In the genomic region with DNA sequence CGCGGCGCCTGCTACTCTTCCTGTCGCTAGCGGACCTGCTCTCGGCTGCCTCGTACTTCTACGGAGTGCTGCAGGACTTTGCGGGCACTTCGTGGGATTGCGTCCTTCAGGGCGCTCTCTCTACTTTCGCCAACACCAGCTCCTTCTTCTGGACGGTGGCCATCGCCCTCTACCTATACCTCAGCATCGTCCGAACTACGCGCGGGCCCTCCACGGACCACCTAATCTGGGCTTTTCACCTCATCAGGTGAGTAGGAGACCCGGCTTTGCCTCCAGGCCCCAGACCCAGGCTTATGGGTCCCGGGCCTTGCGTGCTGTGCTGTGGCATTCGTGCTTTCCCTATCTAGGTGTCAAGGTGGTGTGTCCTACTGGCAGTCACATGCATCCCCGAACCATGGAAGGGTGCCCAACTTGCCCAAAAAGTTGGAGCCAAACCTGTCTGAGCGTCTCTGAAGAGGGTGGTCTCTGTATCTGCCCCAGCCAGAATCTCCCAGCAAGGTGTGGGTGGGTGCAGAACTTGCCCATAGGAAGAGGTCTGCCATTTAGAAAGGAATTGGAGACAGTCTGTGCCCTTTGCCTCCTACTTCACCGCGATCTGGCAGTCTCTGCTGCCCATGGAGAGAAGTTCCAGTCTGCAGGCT, we compare ENCODE assay signal across 8 mouse cellular contexts. TPM values are rescaled to one million over a fixed set of nuclear protein-coding genes. Genes with fewer than 3 reads are reported as not detected.
DNase-seq lines count a peak whose midpoint lies in the region; ATAC-seq and TF ChIP-seq lines count a peak whose summit lies in the region.

No protein-coding gene starts in this region.

- ATAC-seq in liver, embryonic 15.5 days (ENCODE audit: insufficient read depth): no peak

- no peaks in the 10 kb centered on the region; the same call in 1 of the 2 replicates for H3K27me3 ChIP-seq in thymus, adult 2 months (ENCODE audit: control insufficient read depth, insufficient read depth, low read length)
- peaks cover 45% of the 10 kb centered on the region for H3K27me3 ChIP-seq in liver, embryonic 15.5 days

- no peaks in the 10 kb centered on the region for H3K36me3 ChIP-seq in thymus, adult 2 months (ENCODE audit: control insufficient read depth, insufficient read depth, low read length)
- H3K36me3 ChIP-seq in liver, embryonic 15.5 days (replicated peaks): no peaks in the 10 kb centered on the region

- no peak for TF ChIP-seq CTCF in thymus, adult 2 months (IDR thresholded peaks at IDR 0.05; ENCODE audit: borderline replicate concordance, control insufficient read depth, extremely low read depth, insufficient read depth, low read length, poor library complexity)

- H3K4me2 ChIP-seq in liver, embryonic 15.5 days: peak overlapping the region; percentile 89

- WGBS in thymus, adult 2 months: 20% methylated on average over 29 of the region's 29 CpGs
- 17% methylated on average over 29 of the region's 29 CpGs for WGBS in liver, embryonic 15.5 days (ENCODE audit: insufficient replicate concordance)

- peaks cover 20% of the 10 kb centered on the region for H3K4me1 ChIP-seq in thymus, adult 2 months (replicated peaks; ENCODE audit: control insufficient read depth, insufficient read depth, low read length)
- peaks cover 15% of the 10 kb centered on the region for H3K4me1 ChIP-seq in liver, embryonic 15.5 days (replicated peaks)

- DNase-seq in cerebellum, adult 11-12 months: peak; percentile 59
- no peak for DNase-seq in cerebellum, adult 11 months
- no peak for DNase-seq in thymus, adult 2 months
- no peak for DNase-seq in thymus, adult 18-20 months
- no peak for DNase-seq in ovary, postnatal 10 days (ENCODE audit: low spot score)
- DNase-seq in adrenal gland, adult 2 months: no peak
- no peak for DNase-seq in ovary, postnatal 36 days (ENCODE audit: low spot score)

- H3K9me3 ChIP-seq in liver, embryonic 15.5 days (replicated peaks): no peaks in the 10 kb centered on the region

- H3K4me3 ChIP-seq in thymus, adult 2 months (ENCODE audit: control insufficient read depth, insufficient read depth, low read length): peak overlapping the region; percentile 47
- peak overlapping the region; percentile 59 for H3K4me3 ChIP-seq in liver, embryonic 15.5 days (replicated peaks)

- H3K27ac ChIP-seq in thymus, adult 2 months (ENCODE audit: control insufficient read depth, insufficient read depth, low read length): no peak overlapping the region
- 0 out of 2 replicates have a peak overlapping the region, but pooled peaks have one; percentile 24 for H3K27ac ChIP-seq in liver, embryonic 15.5 days (replicated peaks)

- TF ChIP-seq POLR2A in thymus, adult 2 months (IDR thresholded peaks at IDR 0.05; ENCODE audit: control insufficient read depth, extremely low read depth, insufficient read depth, low read length, poor library complexity): 0 out of 2 replicates have a peak, but pooled peaks have one; percentile 28

- H3K9ac ChIP-seq in liver, embryonic 15.5 days: peak overlapping the region; percentile 58

RNA-seq across cellular contexts. Expression of a gene that starts 0.8 kb away (rescaled TPM):
- 7.4 TPM in 2 replicates for polyA plus RNA-seq in thymus, adult 2 months (2012; rRNA removed)
- polyA plus RNA-seq in liver, embryonic 15.5 days (2015; fragmentation: Nextera tagmentation; extraction: Ambion mirVana): 0.31 and 0.44 TPM in 2 replicates
- 1 to 10 TPM; 1.0 to 2.0 TPM for total RNA-seq in adrenal gland, adult 2 months (2021)
- 1.9 and 2.2 TPM in 2 replicates for polyA plus RNA-seq in adrenal gland, adult 2 months (2012; rRNA removed)

RNA-seq across cellular contexts. Expression of a gene that starts 31.1 kb away (rescaled TPM):
- polyA plus RNA-seq in thymus, adult 2 months (2012; rRNA removed): 1.2 and 2.1 TPM in 2 replicates
- polyA plus RNA-seq in liver, embryonic 15.5 days (2015; fragmentation: Nextera tagmentation; extraction: Ambion mirVana): 0.21 and 0.30 TPM in 2 replicates
- 1 to 10 TPM in 1 of 2 experiments, under 1 TPM in 1; 0.90 to 9.9 TPM for total RNA-seq in adrenal gland, adult 2 months (2021)
- polyA plus RNA-seq in adrenal gland, adult 2 months (2012; rRNA removed): 8.9 and 10.5 TPM in 2 replicates
